Mouse (Mus musculus): Measurements from ENCODE around the gene Ppfibp2.

Ppfibp2 gene

GRCm38 (mm10) chr7:107594857-107595402 lies at the start of gene Ppfibp2:
TSS of gene Ppfibp2 (plus strand) at chr7:107595207.
- DNase-seq (ENCODE audit: low spot score), result peak; percentile 82

DNA sequence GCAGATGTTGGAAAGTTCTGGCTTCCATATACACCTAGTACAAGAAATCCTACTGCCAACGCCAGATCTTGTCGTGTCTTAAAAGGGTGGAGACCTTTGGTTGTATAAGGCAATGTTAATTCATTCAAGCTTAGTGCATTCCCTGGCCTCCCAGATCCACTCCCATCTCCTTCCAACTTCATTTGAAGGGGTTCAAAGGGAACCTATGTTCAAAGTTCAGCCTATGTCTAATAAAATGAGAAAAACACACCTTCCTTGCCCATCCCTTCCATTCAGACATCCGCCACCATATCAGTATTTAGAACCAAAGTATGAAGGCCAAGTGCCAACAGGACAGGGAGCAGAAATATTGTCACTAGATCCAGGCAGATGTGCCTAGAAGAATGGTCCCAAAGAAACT lies 47.1 kb upstream of the Ppfibp2 start:
- no peak for DNase-seq (ENCODE audit: low spot score)

DNA sequence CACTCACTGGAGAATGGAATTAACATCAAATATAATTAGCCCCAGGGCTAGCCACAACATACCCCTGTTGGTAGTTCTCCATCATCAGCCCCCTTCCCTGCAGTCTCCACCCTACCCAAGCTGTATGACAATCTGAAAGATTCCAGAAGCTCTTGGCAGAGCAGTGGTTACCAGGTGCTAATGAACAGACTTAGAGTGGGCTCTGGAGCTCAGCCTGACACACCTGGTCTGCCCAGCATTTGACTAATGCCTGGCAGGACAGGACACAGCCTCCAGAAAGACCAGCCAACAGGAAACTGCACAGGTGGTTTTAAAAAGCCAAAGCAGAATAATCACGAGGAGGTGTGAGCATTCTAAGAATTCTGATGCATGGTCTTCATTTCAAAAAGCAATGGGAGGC lies 41.5 kb upstream of the Ppfibp2 start:
- no peak for DNase-seq (ENCODE audit: low spot score)

DNA sequence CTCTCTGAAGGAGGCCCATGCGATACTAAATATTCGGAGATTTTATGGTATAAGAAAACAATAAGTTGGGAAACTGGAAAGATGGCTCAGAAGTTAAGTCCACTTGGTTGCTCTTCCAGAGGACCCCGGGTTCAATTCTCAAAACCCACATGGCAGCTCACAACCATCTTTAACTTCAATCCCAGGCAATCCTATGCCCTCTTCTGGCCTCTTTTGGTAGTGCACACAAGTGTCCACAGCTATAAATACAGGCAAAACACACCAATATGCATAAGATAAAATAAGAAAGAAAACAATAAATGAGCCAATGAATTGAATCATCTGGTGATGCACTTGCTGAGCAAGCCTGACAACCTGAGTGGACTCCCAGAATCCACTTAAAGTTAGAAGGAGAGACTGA lies 39.1 kb upstream of the Ppfibp2 start:
- DNase-seq (ENCODE audit: low spot score), result no peak

- DNase-seq (ENCODE audit: low spot score), result no peak
These were observed 34.3 kb upstream of the Ppfibp2 start for GRCm38 (mm10) chr7:107560675-107561074.

DNA sequence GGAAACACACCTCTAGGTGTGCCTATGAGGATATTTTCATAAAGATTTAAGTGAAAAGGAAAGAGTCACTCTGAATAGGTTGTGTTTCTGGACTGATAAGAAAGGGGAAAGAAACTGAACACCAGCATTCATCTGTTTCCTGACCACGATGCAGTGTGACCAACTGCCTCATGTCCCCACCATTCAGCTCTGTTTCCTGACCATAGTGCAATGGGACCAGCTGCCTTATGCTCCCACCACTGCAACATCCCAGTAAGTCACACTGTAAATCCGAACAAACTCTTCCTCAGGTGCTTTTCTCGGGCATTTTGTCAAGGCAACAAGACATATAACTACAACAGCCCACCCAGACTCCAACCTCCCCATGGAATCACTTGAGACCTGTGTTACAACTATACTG lies 33.4 kb upstream of the Ppfibp2 start:
- no peak for DNase-seq (ENCODE audit: low spot score)

- DNase-seq (ENCODE audit: low spot score), result no peak
These were observed 31.3 kb upstream of the Ppfibp2 start for GRCm38 (mm10) chr7:107563727-107564126.

DNA sequence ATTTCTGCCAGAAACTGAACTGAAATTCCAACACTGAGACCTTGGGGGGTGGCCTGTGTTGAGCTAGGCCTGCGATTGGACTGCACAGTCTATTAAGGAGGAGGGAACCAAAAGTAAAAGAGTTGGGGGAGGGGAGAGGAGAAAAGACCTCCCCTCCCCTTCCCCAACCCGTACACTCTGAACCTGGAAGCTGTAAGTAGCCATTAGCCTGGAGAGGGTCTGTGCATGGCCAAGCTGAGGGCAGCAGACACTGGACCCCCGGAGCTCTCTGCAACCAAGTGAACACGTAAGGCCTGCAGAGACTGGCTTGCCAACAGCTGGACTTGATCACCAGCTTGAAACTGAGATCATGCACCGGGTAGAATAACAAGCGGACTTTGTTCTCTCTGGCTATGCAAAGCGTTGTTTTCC lies 27.7 kb upstream of the Ppfibp2 start, which contains the start of gene Olfml1:
TSS of gene Olfml1 (plus strand) at position 186 of the 411 bp plus-strand sequence.
- peak; percentile 59 for DNase-seq (ENCODE audit: low spot score)

DNA sequence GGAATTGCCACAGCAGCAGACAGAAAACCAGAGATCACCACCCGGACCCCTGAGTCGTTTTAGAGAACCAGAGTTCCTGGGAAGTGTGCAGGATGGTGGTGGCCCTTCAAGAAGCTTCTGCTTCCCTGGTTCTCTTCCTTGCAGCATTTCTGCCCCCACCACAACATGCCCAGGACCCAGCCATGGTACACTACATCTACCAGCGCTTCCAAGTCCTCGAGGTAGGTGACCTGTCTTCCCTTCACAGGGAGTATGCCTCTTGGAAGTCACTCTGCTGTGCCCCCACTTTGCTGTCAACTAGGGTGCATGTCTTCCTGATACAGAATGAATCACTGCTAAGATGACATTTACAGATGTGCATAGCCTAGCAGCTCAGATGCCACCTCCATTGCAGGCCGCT lies 27.3 kb upstream of the Ppfibp2 start:
- DNase-seq (ENCODE audit: low spot score), result peak; percentile 7

DNA sequence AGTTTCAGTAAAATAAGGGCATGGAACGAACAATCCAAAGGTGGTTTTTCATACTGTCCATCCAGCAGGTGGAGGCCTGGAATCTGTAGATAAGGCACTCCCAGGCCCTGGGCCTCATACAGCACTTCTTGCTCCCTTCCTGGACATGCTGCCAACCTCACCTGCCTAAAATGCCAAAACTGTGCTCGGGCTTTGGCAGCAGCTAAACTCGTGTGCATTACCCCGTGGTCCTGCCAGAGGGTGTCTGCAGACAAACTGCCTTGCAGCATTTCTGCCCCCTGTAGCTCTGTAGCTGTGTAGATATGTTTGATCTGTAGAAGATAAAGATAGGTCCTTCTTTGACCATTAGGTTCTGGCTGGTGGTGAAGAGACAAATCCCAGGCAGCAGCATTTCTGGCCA lies 26.0 kb upstream of the Ppfibp2 start:
- no peak for DNase-seq (ENCODE audit: low spot score)

- DNase-seq (ENCODE audit: low spot score), result no peak
These were observed 21.2 kb upstream of the Ppfibp2 start for GRCm38 (mm10) chr7:107573856-107574255.

DNA sequence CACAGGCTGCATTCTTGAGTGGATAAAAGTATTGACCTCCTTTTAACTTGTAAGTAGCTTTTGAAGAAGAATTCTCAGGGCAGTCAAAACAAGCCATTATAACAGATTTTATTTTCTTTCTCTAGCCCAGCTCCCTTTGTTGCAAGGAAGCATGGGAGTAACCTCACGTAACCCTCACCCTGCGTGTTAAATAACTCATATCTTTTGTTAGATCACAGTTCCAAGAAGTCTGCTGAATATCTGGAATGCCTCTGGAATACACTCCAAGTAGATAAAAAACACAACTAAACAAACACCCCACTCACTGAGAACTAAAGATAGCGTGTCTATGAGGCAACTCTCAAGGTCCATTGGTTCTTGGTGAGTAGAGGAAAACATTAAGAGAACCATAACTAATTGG lies 20.7 kb upstream of the Ppfibp2 start:
- DNase-seq (ENCODE audit: low spot score), result no peak

GRCm38 (mm10) chr7:107592641-107593040 lies 2.4 kb upstream of the Ppfibp2 start:
- no peak for DNase-seq (ENCODE audit: low spot score)

- DNase-seq (ENCODE audit: low spot score), result no peak
These were observed 1.1 kb upstream of the Ppfibp2 start for GRCm38 (mm10) chr7:107593904-107594303.

- DNase-seq (ENCODE audit: low spot score), result peak; percentile 70
These were observed 616 bp upstream of the Ppfibp2 start for GRCm38 (mm10) chr7:107594325-107594856.

- no peak for DNase-seq (ENCODE audit: low spot score)
These were observed 419 bp downstream of the Ppfibp2 start for GRCm38 (mm10) chr7:107595426-107595825.

GRCm38 (mm10) chr7:107596753-107597152 lies 1.7 kb downstream of the Ppfibp2 start:
- peak; percentile 8 for DNase-seq (ENCODE audit: low spot score)

- no peak for DNase-seq (ENCODE audit: low spot score)
These were observed 2.9 kb downstream of the Ppfibp2 start for GRCm38 (mm10) chr7:107597956-107598355.

DNA sequence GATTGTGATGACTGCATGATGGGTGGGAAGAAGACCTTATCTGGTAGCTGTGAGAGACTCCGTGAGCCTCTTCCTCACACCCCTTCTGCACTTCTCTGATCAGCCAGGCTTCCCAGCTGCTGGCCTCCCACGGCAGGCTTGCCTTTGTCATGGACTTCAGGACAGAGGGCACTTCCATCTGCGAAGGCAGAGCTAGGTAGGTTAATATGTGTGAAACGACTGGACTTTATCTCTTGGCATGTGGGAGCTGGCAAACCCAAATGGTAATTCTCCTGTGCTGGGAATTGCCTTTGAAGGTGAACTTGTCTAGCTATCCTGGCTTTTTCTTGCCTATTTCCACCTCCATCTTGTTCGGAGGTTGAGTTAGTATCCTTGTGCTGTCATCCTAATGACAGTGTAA lies 5.6 kb downstream of the Ppfibp2 start:
- no peak for DNase-seq (ENCODE audit: low spot score)

DNA sequence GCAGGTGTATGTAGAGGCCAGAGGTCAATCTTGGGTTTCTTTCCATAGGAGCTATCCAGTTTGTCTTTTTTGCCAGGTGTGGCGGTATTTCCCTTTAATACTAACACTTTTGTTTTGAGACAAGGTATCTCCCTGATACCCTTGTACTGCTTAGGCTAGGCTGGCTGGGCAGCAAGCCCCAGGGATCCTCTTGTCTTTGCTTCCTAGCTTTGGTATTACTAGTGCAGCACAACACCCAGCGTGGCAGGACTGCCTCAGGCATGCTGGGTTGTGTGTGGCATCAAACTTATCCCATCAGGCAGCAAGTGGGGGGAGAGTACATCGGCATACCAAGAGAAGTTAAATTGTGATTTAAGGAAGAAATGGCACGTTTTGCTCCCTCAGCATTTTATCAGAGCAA lies 7.5 kb downstream of the Ppfibp2 start:
- no peak for DNase-seq (ENCODE audit: low spot score)

- peak; percentile 9 for DNase-seq (ENCODE audit: low spot score)
These were observed 7.9 kb downstream of the Ppfibp2 start for GRCm38 (mm10) chr7:107602913-107603312.

- no peak for DNase-seq (ENCODE audit: low spot score)
These were observed 12.8 kb downstream of the Ppfibp2 start for GRCm38 (mm10) chr7:107607766-107608165.

DNA sequence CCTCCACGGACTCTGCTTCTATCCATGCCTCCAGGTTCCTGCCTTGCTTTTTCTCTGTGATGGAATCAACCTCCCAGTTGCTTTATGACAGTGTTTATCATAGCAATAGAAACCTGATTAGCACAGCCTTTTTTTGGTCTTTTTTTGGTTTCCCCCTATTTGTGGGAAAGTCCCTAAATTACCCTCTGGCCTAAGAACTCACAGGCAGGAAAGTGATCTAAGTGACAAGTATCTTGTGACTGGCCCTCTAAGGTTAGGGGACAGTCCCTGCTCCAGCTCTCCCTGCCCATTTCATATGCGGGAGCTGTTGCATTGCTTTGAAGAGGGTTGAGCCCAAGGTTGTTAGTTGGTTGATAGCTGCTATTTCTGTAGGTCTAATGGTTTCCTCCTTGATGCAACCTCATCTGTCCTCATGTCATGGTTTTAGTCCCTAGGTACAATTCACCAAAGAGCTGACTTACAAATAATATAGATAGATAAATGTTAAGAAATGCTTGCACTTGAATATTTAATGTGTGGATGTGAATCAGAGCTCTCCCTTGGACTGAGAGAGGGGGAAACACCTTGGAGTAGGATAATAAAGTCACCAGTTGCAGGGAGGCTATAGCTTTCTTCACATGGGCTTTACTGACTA lies 14.7 kb downstream of the Ppfibp2 start:
- DNase-seq (ENCODE audit: low spot score), result no peak

GRCm38 (mm10) chr7:107610880-107611279 lies 15.9 kb downstream of the Ppfibp2 start:
- no peak for DNase-seq (ENCODE audit: low spot score)
